Mouse (Mus musculus) cerebellum, adult 11 months (tissue): ENCODE results near the gene Prkag2.
"Not testable (repeated sequence)": the region's sequence is repeated elsewhere in the genome, so short reads cannot be mapped to it uniquely, and the experiment has no call there.

Source experiments
- DNase-seq: peaks from one replicate; pipeline ENCODE4 v3.0.0; 2022

The Prkag2 gene

GRCm38 (mm10) chr5:24860635-24861448, 239.6 kb downstream of the Prkag2 start:
- peak; percentile 88 for DNase-seq

DNA sequence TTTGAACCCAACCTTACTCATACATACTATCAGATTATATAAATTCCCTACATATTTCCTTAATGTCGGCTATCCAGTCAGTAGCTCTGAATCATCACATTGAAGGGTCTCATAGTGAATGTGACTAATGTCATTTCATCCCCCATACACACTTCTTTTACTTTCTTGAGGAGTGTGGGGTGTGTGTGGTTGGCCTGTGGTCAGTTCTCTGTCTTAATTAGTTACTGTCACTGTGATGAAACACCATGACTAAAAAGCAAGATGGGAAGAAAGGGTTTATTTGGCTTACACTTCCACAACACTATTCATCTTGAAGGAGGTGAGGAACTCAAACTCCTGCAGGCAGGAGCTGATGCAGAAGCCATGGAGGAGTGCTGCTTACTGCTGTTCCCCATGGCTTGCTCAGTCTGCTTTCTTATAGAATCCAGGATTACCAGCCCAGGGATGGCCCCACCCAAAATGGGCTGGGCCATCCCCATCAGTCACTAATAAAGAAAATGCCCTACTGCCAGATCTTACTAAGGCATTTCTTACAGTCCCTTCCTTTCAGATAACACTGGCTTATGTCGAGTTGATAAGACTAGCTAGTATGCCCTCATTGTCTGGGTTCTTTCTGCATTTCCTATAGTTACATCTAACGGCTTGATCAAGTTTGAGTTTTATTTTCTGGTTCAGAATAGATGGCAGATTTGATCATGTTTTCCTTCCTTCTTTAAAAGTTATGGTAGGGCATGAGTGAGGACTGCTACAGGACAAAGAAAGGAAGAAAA, 240.5 kb downstream of the Prkag2 start:
- no peak for DNase-seq

DNA sequence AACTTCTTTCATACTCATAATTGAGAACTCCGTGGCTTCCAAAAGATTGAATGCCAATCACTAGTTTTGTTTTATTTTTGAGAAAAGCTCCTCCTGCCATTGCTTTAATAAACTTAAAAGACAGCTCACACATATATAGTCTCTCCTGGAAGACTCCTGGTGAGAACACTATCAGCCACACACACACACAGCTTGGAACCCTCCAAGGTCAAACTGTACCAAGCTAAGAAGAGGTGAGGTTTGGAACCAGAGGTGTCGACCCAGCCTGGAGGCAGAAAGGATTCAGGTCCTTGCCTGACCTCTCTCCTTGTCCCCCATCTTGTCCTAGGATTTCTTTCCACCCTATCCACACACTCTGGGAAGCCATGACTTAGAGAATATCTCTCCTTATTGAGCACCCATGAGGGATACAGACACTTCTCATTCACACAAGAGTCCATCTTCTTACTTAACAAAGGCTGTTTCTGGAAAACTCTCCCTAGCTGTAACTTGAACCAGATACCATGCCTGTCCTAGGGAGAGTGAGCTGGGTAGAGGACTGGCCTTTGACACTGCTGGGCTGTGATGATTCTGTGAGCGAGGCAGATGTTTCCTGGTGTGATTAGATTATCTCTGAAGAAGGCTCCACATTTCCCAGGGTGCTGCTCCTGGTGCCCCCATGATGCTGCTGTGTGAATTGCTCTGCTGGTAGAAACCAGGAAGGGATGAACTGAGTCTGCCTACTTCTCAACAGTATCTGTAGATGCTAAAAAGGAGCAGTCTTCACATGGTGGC, 245.4 kb downstream of the Prkag2 start:
- no peak for DNase-seq

DNA sequence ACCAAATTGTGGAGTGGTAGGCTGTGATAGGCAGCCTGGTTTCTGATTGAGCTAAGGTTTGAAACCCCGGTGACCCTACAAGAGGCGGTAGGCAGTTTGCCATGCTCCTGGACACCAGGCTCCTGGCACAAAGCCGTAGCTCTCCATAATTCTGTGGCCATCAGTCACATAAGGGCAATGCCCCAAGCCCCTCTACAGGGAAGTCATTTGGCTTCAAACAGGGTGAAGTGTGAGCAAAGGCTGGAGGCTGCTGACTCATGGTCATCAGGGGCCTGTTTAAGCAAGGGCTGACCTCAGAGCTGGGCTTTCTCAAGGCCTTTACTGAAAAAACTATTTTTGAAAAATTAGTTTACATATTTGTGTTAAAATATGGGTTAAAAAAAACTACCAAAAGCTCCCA, 246.2 kb downstream of the Prkag2 start:
- no peak for DNase-seq

- not testable (repeated sequence) for DNase-seq
Observed at GRCm38 (mm10) chr5:24848261-24848660, 252.2 kb downstream of the Prkag2 start.

- no peak for DNase-seq
Observed at GRCm38 (mm10) chr5:24843841-24844240, 256.6 kb downstream of the Prkag2 start.

DNA sequence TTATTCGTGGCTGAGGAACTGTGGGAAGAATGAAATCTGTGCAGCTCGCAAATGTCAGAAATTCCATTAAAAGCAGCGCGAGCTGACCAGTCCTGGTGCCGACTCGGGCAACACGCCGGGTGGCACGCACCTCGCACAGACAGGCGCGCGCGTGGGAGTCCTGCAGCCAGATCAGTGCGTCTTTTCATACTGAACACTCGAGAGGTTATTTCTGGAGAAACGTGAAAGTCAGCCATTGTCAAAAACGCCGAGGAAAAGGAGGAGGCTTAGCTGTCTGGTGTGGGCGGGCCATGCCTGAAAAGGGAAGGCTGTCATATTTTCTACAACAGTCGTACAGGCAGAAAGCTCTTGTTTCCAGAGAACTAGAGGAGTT, 257.4 kb downstream of the Prkag2 start:
- no peak for DNase-seq

DNA sequence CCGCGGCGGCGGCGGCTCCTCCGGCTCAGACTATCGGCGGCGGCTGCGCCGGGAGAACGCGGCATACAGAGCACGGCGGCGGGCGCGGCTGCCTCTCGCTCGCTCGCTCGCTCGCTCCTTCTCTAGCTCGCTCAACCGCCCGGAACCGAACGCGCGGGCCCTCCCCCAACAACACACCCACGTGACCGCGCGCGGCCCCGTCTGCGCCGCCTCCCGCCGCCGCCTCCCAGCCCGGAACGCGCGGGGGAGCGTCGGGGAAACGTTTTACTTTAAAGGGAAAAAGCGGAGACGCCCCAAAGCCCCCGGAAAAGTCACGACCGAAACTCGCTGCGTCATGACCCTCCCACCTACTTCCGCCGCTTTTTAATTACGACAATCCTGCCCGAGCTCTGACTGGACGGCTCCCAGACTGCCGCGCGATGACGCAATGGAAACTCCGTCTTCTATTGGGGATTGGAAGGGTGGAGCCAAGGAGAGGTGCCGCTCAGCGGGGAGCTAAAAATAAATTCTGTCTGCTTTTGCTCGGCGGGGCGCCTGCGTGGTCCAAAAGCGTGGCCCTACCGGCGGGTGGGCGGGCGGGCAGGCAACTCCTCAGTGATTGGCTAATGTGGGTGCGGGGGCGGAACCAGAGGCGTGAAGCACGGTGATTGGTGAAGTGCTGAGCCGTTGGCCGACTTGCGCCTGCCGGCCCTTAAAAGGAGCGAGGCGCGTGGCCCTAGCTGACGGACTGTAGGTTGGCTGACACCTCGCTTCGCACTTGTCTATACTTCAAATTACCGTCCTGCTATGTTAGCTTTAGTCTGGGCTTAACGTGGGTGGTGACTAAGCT, 258.0 kb downstream of the Prkag2 start, which contains the start of gene Rheb:
TSS of gene Rheb (minus strand) at position 351 of the 829 bp plus-strand sequence.
- peak; percentile 99 for DNase-seq

- DNase-seq = no peak
Observed at GRCm38 (mm10) chr5:24841662-24842273, 258.7 kb downstream of the Prkag2 start.

DNA sequence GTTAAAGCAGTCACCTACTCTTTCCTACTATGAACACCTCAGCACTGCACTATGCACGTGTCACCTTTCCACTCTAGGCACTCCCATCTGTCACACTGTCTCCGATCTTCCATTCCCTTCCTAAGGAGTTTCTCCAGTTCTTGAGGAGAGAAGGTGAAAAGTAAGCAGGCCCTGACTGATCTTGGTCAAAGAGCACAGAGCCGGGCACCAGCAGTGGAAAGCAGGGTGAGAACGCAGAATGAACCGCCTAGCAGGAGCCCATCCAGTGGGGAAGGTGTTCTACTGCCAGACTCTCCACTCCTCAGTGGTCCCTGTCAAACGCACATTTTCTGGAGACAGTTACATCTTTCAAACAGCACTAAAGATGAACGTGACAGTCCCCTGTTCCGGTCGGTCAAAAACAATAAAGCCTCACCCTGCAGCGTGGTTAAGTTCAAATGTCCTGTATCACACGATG, 259.4 kb downstream of the Prkag2 start:
- DNase-seq = no peak

GRCm38 (mm10) chr5:24834491-24834890, 266.0 kb downstream of the Prkag2 start:
- no peak for DNase-seq

GRCm38 (mm10) chr5:24831912-24832311, 268.5 kb downstream of the Prkag2 start:
- DNase-seq = no peak

- no peak for DNase-seq
Observed at GRCm38 (mm10) chr5:24828446-24828845, 272.0 kb downstream of the Prkag2 start.

DNA sequence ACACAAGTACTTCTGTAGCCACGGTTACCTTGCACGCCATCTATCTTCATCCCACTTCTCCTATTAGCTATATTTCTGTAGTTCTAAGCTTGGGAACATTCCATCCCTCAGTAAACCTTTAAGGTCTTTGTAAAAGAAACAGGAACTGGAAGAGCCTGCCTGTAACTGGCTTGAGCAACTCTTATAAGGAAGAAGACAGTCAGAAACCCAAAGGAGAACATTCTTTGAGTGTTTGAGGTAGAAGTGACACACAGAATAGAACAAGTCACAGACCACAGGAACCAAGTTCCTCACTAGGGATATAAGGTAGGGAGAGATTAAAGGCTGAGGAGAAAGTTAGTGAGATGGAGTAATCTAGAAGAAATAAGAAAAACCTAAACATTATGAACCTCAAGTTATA, 273.3 kb downstream of the Prkag2 start:
- no peak for DNase-seq

DNA sequence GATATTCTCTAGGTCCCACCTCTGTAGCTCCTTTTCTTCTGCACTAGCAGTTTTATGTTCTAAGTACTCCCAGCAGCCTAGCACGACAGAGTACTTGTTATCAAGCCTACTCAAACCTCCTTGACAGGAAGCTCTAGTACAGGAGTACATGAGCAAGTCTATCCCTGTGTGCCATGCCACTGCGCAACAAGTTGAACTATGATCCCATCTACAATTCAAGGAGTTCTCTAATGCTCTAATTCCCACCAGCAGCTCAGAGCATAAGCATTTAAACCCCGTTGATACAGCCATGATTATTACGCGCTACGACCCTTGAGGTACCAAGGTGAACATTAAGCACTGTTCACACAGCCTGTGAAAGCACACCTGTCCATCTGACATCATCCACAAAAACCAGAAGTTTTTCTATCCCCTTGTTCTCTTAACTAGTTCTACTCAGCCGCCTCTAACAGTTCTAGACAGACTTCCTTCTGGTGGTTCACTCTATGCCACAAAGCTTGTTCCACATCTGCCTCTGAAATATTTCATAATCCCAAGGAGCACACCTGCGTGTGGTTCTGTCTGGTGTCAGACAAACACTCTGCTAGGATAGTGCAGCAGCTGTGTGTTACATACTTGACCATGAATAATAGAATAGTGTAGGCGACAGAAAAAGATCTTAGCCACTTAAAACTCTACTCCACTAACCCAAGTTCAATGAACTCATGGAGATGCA, 274.2 kb downstream of the Prkag2 start:
- DNase-seq = no peak

DNA sequence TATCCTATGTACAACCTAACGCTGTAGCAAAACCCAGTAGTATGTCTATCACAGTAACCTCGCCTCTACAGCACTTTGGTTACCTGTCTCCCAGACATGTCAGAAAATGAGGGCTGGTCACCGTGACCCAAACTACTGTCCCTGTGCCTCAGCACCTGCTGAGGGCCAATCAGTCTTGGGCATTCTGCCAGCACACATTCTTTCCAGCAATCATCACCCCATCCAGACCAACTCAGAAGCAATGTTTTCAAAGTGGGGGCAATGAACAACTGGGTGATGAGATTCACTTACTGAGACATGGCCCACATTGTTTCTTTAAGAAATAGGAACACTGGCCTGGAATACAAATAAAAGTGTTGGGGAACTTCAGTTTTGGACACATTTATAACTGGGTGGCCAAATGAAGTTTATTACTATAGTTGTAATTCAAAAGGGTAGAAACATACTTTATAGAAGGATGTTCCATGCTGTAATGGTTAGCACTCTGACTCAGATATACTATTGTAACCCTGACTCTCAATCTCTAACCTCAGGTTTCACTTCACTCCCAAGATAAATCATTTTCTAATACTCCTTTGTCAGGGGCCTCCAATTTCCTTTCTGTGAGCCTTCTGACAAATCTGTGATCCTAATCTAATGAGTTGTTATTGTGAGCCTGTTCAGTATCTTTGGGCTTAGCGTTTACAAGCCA, 274.9 kb downstream of the Prkag2 start:
- DNase-seq = no peak

GRCm38 (mm10) chr5:24823864-24824405, 276.5 kb downstream of the Prkag2 start:
- no peak for DNase-seq

DNA sequence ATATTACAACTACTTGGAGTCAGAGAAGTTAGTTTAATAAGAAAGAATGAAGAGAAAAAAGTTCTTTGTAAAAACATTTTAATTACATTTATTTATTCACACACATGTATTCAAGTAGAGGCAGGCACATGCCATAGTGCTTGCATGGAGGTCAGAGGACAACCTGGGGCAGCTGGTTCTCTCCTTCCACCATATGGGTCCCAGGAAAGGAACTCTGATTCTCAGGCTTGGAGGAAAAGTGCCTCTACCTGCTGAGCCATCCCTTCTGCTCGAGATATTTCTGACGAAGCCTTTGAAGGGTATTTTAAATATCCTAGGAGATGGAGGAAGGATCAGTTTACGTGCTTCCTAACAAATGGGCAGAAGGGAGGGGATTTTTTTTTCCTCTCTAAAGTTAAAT, 277.7 kb downstream of the Prkag2 start:
- peak; percentile 29 for DNase-seq

- not testable (repeated sequence) for DNase-seq
Observed at GRCm38 (mm10) chr5:24822231-24822630, 278.2 kb downstream of the Prkag2 start.

- no peak for DNase-seq
Observed at GRCm38 (mm10) chr5:24821403-24821841, 279.0 kb downstream of the Prkag2 start.
